Comparison of ENCODE assay signal across 9 mouse cellular contexts in the genomic region with DNA sequence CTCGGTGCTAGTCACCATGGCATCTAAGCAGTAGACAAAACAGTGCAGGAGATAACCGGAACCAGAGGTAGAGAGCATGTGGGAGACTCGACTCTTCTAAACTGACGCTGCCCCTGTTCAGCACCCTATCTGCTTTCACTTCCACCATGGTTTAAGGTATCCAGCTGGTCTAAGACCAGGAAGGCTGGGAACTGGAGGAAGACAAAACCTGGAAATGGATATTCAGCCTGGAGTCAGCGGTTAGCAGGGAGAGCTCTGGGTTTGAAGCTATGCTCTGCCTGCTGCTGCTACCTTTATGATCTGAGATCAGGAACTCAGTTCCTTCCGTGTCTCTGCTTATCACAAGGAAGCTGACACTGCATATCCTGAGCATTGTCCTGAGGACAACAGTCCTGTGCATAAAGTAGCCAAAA. TPM values are rescaled to one million over a fixed set of nuclear protein-coding genes. Genes with fewer than 3 reads are reported as not detected.
DNase-seq lines count a peak whose midpoint lies in the region; TF ChIP-seq lines count a peak whose summit lies in the region.
"Had no signal": no experiment of that assay in that cellular context is flagged by ENCODE, and none has a peak within 500 bp of the region (broad histone marks: within the 10 kb centered on the region; RNA-seq: fewer than 3 reads in every experiment).

No protein-coding gene starts in this region.

- peak overlapping the region; percentile 17; the same call in 1 of the 2 replicates for H3K4me3 ChIP-seq in heart, adult 2 months
- H3K4me3 ChIP-seq: left cerebral cortex, adult 2 months had no signal

- peaks cover 28% of the 10 kb centered on the region for H3K36me3 ChIP-seq in heart, adult 2 months (ENCODE audit: control insufficient read depth, insufficient read depth, low read length)

- 10% methylated on average over 6 of the region's 6 CpGs for WGBS in heart, adult 2 months

- H3K4me1 ChIP-seq in heart, adult 2 months (ENCODE audit: control insufficient read depth, insufficient read depth, low read length), result peaks cover 15% of the 10 kb centered on the region

- H3K27me3 ChIP-seq in heart, adult 2 months (ENCODE audit: control insufficient read depth, insufficient read depth, low read length), result no peaks in the 10 kb centered on the region

- intact Hi-C loops in heart, postnatal 36 days (cut with DNase I), result loop anchor here (5.0 kb wide), 1 partner anchor 1565 kb away; no protein-coding TSS in a partner anchor
- intact Hi-C loops in heart, adult 2 months (cut with DNase I), result loop anchor here (2.0 kb wide), 1 partner anchor 35 kb away; the partner anchor contains the start of genes Cnst and Tfb2m

- H3K27ac ChIP-seq in heart, adult 2 months, result peak overlapping the region; percentile 66
- H3K27ac ChIP-seq: left cerebral cortex, adult 2 months had no signal

- H3K9ac ChIP-seq in heart, adult 2 months (ENCODE audit: low read depth, low read length), result no peak overlapping the region

- H3K79me2 ChIP-seq in heart, adult 2 months (replicated peaks; ENCODE audit: control insufficient read depth, insufficient read depth, low read length), result no peaks in the 10 kb centered on the region; the same call in 1 of the 2 replicates

- TF ChIP-seq POLR2A in heart, adult 2 months (IDR thresholded peaks at IDR 0.05; ENCODE audit: insufficient read depth, low read depth, low read length), result peak; percentile 59; the same call in 1 of the 2 replicates

- peak; percentile 70; the same call in 1 of the 2 replicates for TF ChIP-seq EP300 in heart, adult 2 months (IDR thresholded peaks at IDR 0.05; ENCODE audit: insufficient read depth, low read depth, low read length)

- no peak for TF ChIP-seq CTCF in heart, adult 2 months (IDR thresholded peaks at IDR 0.05)

- DNase-seq in heart, adult 18-20 months, result peak; percentile 63 to 74
- DNase-seq in heart, postnatal 36 days, result no peak
- peak in 1 of 2 experiments; percentile 57 for DNase-seq in heart, adult 2 months
- DNase-seq in kidney, adult 9 months, result peak; percentile 24
- DNase-seq in lung, postnatal 25 days (ENCODE audit: low spot score), result peak; percentile 16
- no peak for DNase-seq in adrenal gland, postnatal 10 days
- DNase-seq in spleen, postnatal 36 days (ENCODE audit: low spot score in 2 of 2), result no peak
- no peak for DNase-seq in cerebellum, postnatal 36 days

RNA-seq across cellular contexts. Expression of gene Cnst, which starts 35.9 kb away (rescaled TPM):
- total RNA-seq in heart, adult 18-20 months (2021), result 10 to 100 TPM; 43.9 to 47.2 TPM
- total RNA-seq in heart, postnatal 36 days (2021), result 10 to 100 TPM; 45.2 to 45.4 TPM
- 10 to 100 TPM; 46.7 to 48.8 TPM for total RNA-seq in heart, adult 2 months (2021)
- polyA plus RNA-seq in heart, adult 2 months (2012; rRNA removed), result 23.4 and 45.9 TPM in 2 replicates
- total RNA-seq in adrenal gland, postnatal 10 days (2021), result 10 to 100 TPM; 36.5 to 42.1 TPM

RNA-seq across cellular contexts. Expression of gene Tfb2m, which starts 36.0 kb away (rescaled TPM):
- total RNA-seq in heart, adult 18-20 months (2021), result 10 to 100 TPM; 69.8 to 76.6 TPM
- 10 to 100 TPM; 49.4 to 56.2 TPM for total RNA-seq in heart, postnatal 36 days (2021)
- 10 to 100 TPM; 51.3 to 58.3 TPM for total RNA-seq in heart, adult 2 months (2021)
- 19.2 and 33.6 TPM in 2 replicates for polyA plus RNA-seq in heart, adult 2 months (2012; rRNA removed)
- 10 to 100 TPM; 47.4 to 48.0 TPM for total RNA-seq in adrenal gland, postnatal 10 days (2021)

Comparison
In these comparisons a context has a peak if more than half of its experiments do, and no peak if none do; other contexts are left out.
1. DNase-seq: peak in heart, adult 18-20 months (2 of 2), kidney, adult 9 months (single experiment) and lung, postnatal 25 days (single experiment); none in heart, postnatal 36 days (0 of 2), adrenal gland, postnatal 10 days (single experiment), spleen, postnatal 36 days (0 of 2) and cerebellum, postnatal 36 days (0 of 2).